Mouse (Mus musculus): Measurements from ENCODE around the gene Krt12.

Krt12 gene

DNA sequence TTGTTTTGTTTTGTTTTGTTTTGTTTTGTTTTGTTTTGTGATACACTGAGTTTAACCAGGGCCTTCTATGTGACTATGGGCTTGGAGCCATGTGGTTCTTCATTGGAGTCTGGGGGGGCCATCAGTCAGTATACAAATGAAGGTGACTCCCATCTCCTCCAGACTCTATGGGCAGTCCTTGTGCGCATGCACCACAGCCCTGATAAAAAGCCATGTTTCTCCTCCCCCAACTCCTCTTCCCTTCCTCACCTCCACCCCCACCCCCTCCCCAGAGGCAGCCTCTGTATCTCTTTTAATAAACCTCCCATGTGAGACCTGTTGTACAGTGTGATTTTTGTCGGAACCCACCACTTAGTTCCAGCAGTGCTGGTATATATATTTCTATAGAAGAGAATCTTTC, 25.4 kb downstream of the Krt12 start:
- no peak for DNase-seq

DNA sequence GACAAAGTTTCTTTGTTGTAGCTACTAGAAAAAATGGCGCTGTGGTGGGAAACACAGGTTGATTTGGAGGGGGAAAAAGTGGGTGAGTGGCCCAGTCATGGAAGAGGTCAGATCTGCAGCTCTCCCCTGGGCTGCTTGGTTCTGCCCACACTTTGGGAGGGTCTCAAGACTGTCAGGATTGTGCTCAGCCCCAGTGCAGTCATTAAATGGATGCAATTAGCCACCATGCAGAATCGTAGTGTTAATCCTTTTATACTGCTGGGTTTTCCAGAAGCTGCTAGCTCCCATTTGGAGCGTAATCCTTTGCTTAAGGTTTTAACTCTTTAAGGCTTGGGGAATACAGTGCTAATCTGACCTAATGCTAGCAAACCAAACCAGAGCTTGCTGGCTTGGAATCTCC, 26.0 kb downstream of the Krt12 start:
- no peak for DNase-seq

DNA sequence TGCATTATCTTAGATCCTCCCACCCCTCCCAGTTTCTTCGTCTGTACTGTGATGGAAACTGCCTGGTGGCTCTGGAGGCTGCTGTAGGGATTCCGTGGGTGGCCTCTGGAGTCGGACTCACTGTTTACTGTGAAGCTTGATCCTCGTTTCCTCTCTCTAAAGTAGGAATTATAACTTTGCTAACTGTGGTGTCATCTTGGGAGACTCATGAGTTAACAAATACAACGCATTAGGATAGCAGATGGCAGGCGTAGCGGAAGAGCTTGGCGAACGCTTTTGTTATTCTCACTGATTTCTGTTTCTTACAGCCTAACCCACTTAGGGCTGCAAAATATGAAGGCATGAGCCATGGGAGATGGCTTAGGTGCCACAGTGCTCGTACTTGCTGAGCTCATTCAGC, 29.6 kb downstream of the Krt12 start:
- DNase-seq: no peak

DNA sequence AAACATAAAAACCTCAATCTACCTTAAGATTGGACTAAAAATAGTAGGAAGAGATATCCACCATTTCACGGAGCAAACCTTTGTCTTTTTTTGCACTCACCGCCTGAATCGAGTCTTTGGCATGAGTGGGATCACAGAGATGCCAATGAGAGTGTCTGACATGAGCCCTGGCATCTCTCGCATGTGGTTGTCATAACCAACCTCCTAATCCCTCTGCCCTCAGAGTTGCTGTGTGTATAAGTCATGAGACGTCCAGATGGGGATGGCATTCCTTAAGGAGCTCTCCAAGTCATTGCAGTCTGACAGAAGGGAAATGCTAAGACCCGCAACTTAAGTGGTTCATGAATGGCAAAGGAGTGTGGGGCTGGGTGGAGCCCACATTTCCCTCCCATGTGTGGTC, 30.7 kb downstream of the Krt12 start:
- DNase-seq: peak; percentile 13 to 23

DNA sequence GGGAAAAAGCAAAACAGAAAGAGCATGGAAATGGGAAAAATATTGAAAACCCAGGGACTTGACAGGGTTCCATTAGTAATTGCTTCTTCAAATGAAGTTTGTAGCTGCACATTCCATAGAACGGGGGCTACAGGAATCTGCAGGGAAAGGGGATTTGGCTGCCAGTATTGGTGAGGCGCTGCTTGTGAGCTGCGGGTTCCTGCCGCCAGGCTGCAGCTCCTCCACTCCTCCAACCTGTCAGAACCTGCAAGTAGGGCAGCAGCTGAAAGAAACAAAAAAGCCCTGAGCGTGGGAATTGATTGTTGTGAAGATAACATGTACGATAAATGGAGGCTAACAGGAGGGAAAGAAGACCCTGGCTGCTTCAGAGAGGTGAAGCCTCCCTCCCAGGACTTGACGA, 31.2 kb downstream of the Krt12 start:
- peak; percentile 5 to 13 for DNase-seq

DNA sequence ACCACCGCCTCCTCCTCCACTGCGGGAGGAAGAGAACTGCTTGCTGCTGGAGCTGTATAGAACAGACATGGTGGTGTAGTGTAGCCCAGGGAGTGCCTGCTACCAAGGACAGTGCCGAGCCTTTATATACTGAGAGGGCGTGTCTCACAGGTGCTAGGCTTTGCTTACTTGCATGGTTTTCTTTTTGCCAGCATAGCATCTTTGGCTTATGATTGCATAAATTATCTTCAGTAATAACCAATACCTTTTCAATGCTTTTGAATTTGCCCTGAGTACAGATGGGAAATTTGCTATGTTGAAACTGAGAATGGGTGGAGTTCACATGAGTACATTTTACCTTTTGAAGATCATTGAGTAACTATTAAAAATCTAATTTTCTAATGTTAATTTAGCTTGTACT, 32.8 kb downstream of the Krt12 start, which contains the start of gene Krt10:
Gene Krt10 (minus strand): TSS at position 101 of the 400 bp plus-strand sequence.
- no peak for DNase-seq

DNA sequence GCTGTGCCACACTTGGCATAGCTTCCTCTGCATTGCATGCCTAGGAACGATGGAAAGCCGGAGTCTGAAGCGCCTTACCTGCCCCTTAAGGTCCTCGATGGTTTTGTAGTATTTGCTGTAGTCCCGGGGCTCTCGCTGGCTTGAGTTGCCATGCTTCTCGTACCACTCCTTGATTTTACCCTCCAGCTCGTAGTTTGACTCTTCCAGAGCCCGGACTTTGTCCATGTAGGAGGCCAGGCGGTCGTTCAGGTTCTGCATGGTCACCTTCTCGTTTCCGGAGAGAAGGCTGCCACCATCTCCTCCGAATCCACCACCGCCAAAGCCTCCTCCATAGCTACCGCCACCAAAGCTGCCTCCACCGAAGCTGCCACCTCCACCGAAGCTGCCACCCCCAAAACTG, 33.4 kb downstream of the Krt12 start:
- DNase-seq: no peak

DNA sequence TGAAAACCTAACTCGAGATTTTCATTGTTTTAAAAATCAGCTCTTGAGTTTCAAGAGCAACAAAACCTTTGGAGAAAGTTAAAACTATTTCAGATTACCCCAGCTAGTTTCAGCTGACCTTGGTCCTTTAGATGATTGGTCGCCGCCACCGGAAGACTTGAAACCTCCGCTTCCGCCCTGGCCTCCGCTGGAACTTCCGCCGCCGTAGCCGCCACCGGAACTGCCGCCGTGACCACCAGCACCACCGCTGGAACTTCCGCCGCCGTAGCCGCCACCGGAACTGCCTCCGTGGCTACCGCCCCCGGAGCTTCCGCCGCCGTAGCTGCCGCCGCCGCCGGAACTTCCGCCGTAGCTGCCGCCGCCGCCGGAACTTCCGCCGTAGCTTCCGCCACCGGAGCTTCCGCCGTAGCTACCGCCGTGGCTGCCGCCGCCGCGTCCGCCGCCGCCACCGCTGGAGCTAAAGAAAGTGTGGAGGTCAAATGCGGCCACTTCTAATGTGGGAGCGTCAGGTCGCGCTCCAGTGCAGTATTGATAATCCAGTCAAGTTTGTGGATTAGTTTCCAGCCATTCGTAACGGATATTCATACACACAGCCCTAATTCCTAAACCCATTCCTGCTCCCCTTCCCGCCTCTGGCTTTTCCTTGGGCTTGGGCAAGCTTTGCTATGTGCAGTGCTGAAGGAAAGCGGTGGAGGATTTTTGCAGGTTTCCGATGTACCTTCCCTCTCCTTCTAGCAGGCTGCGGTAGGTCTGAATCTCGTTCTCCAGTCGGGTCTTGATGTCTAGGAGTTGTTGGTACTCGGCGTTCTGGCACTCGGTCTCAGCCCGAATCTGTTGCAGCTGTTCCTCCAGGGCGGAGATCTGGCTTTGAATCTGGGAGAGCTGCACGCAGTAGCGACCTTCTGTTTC, 36.0 kb downstream of the Krt12 start:
- peak; percentile 93 to 94 for DNase-seq

DNA sequence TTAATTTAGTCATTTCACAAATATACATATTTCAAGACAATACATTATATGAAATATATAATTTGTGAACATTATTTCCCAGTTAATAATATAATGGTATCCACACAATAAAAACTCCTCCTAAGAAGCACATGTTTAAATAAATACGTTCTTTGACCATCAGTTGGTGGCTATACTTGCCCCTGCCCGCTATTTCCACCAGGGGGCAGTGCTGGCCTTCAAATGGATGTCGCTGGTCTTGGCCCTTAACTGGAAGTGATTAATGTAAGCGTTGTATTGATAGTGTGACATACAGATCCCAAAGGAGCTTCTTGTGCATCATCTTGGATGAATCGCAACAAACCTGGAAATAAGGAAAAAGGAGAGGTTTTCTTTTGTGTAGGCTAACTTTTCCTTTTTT, 42.5 kb downstream of the Krt12 start:
- peak; percentile 66 to 81 for DNase-seq

DNA sequence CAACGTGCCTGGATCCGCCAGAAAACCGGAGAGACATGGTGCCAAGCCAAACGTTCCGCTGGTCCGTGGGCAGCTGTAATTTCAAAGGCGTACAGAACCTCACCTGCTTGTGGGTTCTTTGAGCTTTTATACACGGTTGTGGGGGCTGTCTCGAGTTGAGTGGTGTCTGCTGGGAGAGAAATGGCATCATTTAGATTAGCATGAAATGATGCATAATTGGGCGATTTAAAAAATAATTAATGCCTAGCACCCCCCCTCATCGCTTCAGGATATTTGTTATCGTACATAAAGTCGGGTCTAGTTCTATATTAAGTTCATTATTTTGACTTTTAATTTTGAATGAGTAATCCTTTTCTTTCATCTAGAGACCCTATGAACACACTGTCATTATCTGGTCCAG, 47.3 kb downstream of the Krt12 start, which contains the start of gene Krt28:
Gene Krt28 (minus strand): TSS at position 101 of the 400 bp plus-strand sequence.
- DNase-seq: no peak

DNA sequence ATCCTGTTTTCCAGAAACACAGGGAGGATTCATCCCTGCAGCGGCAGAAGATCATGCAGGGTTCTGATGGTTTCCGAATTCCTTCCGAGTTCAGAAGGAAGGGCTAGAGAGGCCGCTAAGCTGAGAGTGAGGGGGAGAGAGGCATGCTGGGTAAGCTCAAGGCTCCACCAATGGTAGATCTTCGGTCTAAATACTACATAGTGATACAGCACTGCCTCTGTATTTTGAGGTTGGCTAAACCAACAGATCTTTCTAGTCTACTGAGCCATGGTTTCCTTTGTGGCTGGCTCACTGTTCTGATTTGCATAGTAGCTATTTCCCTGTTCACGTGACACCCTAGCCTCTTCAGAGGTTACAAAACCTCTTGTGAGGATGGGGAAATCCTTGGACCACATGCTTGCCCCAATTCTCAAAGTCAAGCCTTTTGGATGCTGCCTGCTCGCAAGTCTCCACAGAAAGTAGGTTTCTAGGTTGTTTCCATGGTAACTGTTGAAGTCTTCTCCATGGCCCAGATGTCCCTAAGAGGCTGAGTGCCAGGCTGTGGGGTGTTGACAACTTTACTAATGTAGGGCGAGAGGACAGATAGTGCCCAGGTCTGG, 52.1 kb downstream of the Krt12 start:
- DNase-seq: peak; percentile 40 to 49

DNA sequence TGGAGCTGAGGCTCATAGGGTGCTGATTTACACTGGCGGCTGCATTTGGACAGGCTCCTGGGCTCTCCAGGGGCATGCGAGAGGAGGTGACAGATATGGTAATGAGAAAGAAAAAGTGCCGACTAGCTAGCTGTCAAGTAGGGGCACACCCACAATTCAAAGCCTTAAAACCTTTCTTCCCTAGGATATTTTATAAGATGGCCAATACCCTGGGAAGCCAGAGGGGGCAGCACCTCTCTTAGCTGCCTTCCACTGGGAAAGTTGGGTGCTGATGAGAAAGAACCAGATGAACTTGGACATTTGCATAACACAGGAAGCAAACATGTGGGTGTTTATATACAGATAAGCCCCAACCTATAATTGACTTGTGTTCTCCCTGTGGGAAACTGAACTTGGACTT, 52.8 kb downstream of the Krt12 start:
- DNase-seq: peak; percentile 13 to 14

DNA sequence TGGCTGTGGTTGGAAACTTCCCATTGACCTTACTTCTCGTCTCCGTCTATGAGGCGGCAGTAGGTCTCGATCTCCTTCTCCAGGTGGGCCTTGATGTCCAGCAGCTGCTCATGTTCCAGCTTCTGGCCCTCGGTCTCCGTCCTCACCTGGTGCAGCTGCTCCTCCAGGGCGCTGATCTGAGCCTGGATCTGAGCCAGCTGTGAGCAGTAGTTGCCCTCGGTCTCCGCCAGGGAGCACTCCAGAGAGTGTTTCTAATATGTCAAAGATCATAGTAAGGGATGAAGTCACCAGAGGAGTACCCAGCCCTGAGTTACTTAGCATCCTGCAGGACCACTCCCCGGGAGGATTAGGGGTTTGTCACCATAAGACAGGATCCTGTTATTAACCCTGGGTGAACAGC, 55.3 kb downstream of the Krt12 start:
- DNase-seq: peak; percentile 7 to 9
